ENCODE assay signal across 12 mouse cellular contexts in the genomic region with DNA sequence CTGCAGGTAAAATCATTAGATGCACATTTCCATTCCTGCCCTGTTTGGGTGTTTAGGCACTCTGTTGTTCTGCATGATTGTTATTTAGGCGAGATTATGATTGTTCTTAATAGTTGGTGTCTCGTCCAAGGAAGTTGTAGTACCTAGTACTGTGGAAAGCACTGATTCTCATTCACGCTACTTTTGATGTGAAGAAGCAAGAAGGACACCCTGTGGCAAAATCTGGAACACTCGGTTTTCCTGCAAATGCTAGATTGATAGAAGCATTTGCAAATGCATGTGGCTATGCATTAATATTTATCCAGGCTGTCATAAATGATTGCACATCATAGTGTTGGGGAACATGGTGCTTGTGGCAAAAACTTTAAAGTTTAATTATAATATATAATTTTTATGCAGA.
DNase-seq lines count a peak whose midpoint lies in the region; ATAC-seq and TF ChIP-seq lines count a peak whose summit lies in the region.
"Had no signal": no experiment of that assay in that cellular context is flagged by ENCODE, and none has a peak within 500 bp of the region (broad histone marks: within the 10 kb centered on the region; RNA-seq: fewer than 3 reads in every experiment).

No protein-coding gene starts in this region.

- TF ChIP-seq CTCF in stomach, postnatal 0 days (IDR thresholded peaks at IDR 0.05; ENCODE audit: low read depth) = peak; percentile 62

- H3K4me1 ChIP-seq in stomach, postnatal 0 days (replicated peaks; ENCODE audit: control insufficient read depth, insufficient read depth) = no peaks in the 10 kb centered on the region

- no peak overlapping the region for H3K9ac ChIP-seq in stomach, postnatal 0 days (ENCODE audit: low read length)
- H3K9ac ChIP-seq: embryonic facial prominence, embryonic 12.5 days; hindbrain, embryonic 15.5 days had no signal

- ATAC-seq in stomach, postnatal 0 days (ENCODE audit: low FRiP score, low TSS enrichment) = no peak

- no peak overlapping the region for H3K4me2 ChIP-seq in stomach, postnatal 0 days (replicated peaks; ENCODE audit: low read depth)
- H3K4me2 ChIP-seq: embryonic facial prominence, embryonic 12.5 days; hindbrain, embryonic 15.5 days had no signal

- H3K27ac ChIP-seq in stomach, postnatal 0 days (replicated peaks) = no peak overlapping the region
- H3K27ac ChIP-seq: embryonic facial prominence, embryonic 12.5 days; hindbrain, embryonic 15.5 days had no signal

- no peaks in the 10 kb centered on the region for H3K9me3 ChIP-seq in stomach, postnatal 0 days (ENCODE audit: control insufficient read depth, low read length)
- H3K9me3 ChIP-seq: embryonic facial prominence, embryonic 12.5 days; hindbrain, embryonic 15.5 days had no signal

- H3K4me3 ChIP-seq in stomach, postnatal 0 days (ENCODE audit: low read depth, low read length) = no peak overlapping the region
- H3K4me3 ChIP-seq: embryonic facial prominence, embryonic 12.5 days; hindbrain, embryonic 15.5 days had no signal

- H3K27me3 ChIP-seq in stomach, postnatal 0 days (ENCODE audit: control insufficient read depth, insufficient read depth, low read length) = no peaks in the 10 kb centered on the region
- H3K27me3 ChIP-seq: embryonic facial prominence, embryonic 12.5 days; hindbrain, embryonic 15.5 days had no signal

- no peak for TF ChIP-seq EP300 in stomach, postnatal 0 days (optimal IDR thresholded peaks at IDR 0.05)

- no peaks in the 10 kb centered on the region for H3K36me3 ChIP-seq in stomach, postnatal 0 days (ENCODE audit: control insufficient read depth, insufficient read depth, low read length)
- H3K36me3 ChIP-seq: embryonic facial prominence, embryonic 12.5 days; hindbrain, embryonic 15.5 days had no signal

- DNase-seq in frontal cortex, postnatal 36 days (ENCODE audit: low spot score in 2 of 2) = peak; percentile 14 to 49
- no peak for DNase-seq in frontal cortex, postnatal 25 days (ENCODE audit: low spot score in 2 of 2)
- peak; percentile 16 for DNase-seq in layer of hippocampus, adult 11-12 months (ENCODE audit: low spot score)
- no peak for DNase-seq in layer of hippocampus, postnatal 14 days (ENCODE audit: low spot score in 2 of 2)
- peak; percentile 64 for DNase-seq in retina, embryonic 14.5 days (ENCODE audit: low spot score)
- DNase-seq in retina, postnatal 1 day = no peak
- no peak for DNase-seq in stomach, postnatal 0 days (ENCODE audit: low spot score)
- DNase-seq: gastrocnemius, postnatal 14 days; lung, postnatal 14 days; thymus, adult 18-20 months had no signal

- WGBS in stomach, postnatal 0 days = 57% methylated on average over 4 of the region's 4 CpGs

Comparison
In these comparisons a context has a peak if more than half of its experiments do, and no peak if none do; other contexts are left out.
1. DNase-seq: peak in frontal cortex, postnatal 36 days (2 of 2), layer of hippocampus, adult 11-12 months (single experiment) and retina, embryonic 14.5 days (single experiment); none in frontal cortex, postnatal 25 days (0 of 2), layer of hippocampus, postnatal 14 days (0 of 2), retina, postnatal 1 day (single experiment) and stomach, postnatal 0 days (single experiment).